Mouse (Mus musculus) G1E (cell line): ENCODE data around the gene Slc35a1.

Experiments
- CTCF ChIP-seq: IDR thresholded peaks from 2 replicates; pipeline ENCODE4 v1.5.1; 2012; ENCODE audit warnings: low read depth, low read length, inconsistent platforms, mixed read lengths
- GATA1 ChIP-seq: IDR thresholded peaks from 2 replicates; pipeline ENCODE4 v1.6.1; 2012; ENCODE audit warnings: borderline replicate concordance, low read length, inconsistent platforms, mixed read lengths
- POLR2AphosphoS5 ChIP-seq: IDR thresholded peaks from 2 replicates; pipeline ENCODE4 v1.6.1; 2012; ENCODE audit warnings: low read depth, low read length, inconsistent platforms; ENCODE audit not compliant: insufficient replicate concordance
- TAL1 ChIP-seq: conservative IDR thresholded peaks from 2 replicates; pipeline ENCODE4 v1.6.1; 2012; ENCODE audit warnings: low read depth, low read length, inconsistent platforms, mixed read lengths

- no peak for TF ChIP-seq CTCF
- TF ChIP-seq TAL1: no peak
- no peak for TF ChIP-seq GATA1
- TF ChIP-seq POLR2AphosphoS5: no peak
Measured at GRCm38 (mm10) chr4:34644779-34645178, 42.5 kb downstream of the Slc35a1 start.
